Mouse (Mus musculus) heart, embryonic 11.5 days (tissue): ENCODE data around the gene Runx1. TPM values are rescaled to one million over a fixed set of nuclear protein-coding genes. Genes with fewer than 3 reads are reported as not detected.

Experiments
- ATAC-seq: fragments of 200-750 bp; cut with Nextera tagmentation; replicated peaks from 2 replicates; pipeline ENCODE4 v1.8.0; 2017; ENCODE audit warnings: moderate library complexity; ENCODE audit not compliant: insufficient number of reproducible peaks, low FRiP score, low TSS enrichment
- H3K27ac ChIP-seq: fragments of 300-500 bp; sonication (generic); 2 replicates; pipeline ENCODE4 v1.5.1; 2014; ENCODE audit warnings: mild to moderate bottlenecking, low read depth, low read length
- H3K27me3 ChIP-seq: fragments of 300-500 bp; sonication (generic); 2 replicates; pipeline ENCODE4 v1.6.1; 2014; ENCODE audit warnings: mild to moderate bottlenecking, low read length, mixed read lengths; ENCODE audit not compliant: control insufficient read depth, insufficient read depth
- H3K36me3 ChIP-seq: fragments of 300-500 bp; sonication (generic); 2 replicates; pipeline ENCODE4 v1.6.1; 2014; ENCODE audit warnings: mild to moderate bottlenecking, low read length, moderate library complexity, mixed read lengths; ENCODE audit not compliant: control insufficient read depth, insufficient read depth
- H3K4me1 ChIP-seq: fragments of 300-500 bp; sonication (generic); 2 replicates; pipeline ENCODE4 v1.6.1; 2014; ENCODE audit warnings: low read length; ENCODE audit not compliant: control insufficient read depth, insufficient read depth
- H3K4me2 ChIP-seq: fragments of 300-500 bp; sonication (generic); 2 replicates; pipeline ENCODE4 v1.6.1; 2014; ENCODE audit warnings: mild to moderate bottlenecking, moderate library complexity
- H3K4me3 ChIP-seq: fragments of 300-500 bp; sonication (generic); 2 replicates; pipeline ENCODE4 v1.5.1; 2014; ENCODE audit warnings: low read depth, low read length
- H3K9ac ChIP-seq: fragments of 300-500 bp; sonication (generic); 2 replicates; pipeline ENCODE4 v1.6.1; 2014; ENCODE audit warnings: mild to moderate bottlenecking, low read depth, low read length, moderate library complexity
- H3K9me3 ChIP-seq: fragments of 300-500 bp; sonication (generic); replicated peaks from 2 replicates; pipeline ENCODE4 v1.6.1; 2016; ENCODE audit warnings: low read length; ENCODE audit not compliant: control insufficient read depth
- whole genome bisulfite sequencing: fragments of 180-500 bp; shearing (Covaris S2); extraction: QIAGEN DNeasy Blood & Tissue Kit; methylation state at CpG from one replicate; pipeline ENCODE4 v1.1.7; 2014; ENCODE audit not compliant: insufficient replicate concordance; 5-methylcytosine and 5-hydroxymethylcytosine counted together
- polyA plus RNA-seq: library from polyadenylated mRNA; unstranded; fragments of >200 nt; fragmentation: Nextera tagmentation; extraction: Ambion mirVana; gene quantifications from 2 replicates; pipeline ENCODE4 v1.2.1, GENCODE M21; 2014

The Runx1 gene
- polyA plus RNA-seq, 1 experiment from 2014 or later, result 2.5 TPM

DNA sequence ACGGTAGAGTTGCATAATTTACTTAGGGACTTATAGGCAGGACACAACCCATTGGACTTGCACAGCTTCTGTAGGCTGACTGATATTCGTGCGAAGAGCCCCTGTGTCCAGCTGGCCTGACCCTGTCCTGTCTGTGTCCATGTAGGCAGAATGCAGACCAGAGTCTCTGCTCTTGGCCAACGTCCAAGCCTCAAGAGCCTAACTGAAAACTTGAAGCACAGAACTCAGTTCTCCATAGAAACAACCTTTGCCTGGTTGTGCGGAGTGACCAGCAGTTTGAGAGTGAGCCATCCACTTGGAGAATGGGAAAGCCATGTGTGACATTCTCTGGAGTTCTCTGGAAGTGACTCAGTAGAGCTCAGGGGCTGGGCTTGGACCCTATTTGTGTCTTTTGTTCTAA is 149.3 kb downstream of the Runx1 start:
- Histone ChIP-seq H3K4me2 (no peak overlapping the region), H3K27me3 (peaks cover 3% of the 10 kb centered on the region; the same call in 1 of the 2 replicates), H3K36me3 (no peaks in the 10 kb centered on the region), H3K9me3 (no peaks in the 10 kb centered on the region), H3K4me1 (no peaks in the 10 kb centered on the region), H3K27ac (no peak overlapping the region), H3K9ac (no peak overlapping the region), H3K4me3 (no peak overlapping the region)
- no peak for ATAC-seq
- 66% methylated on average over 5 of the region's 5 CpGs for WGBS

DNA sequence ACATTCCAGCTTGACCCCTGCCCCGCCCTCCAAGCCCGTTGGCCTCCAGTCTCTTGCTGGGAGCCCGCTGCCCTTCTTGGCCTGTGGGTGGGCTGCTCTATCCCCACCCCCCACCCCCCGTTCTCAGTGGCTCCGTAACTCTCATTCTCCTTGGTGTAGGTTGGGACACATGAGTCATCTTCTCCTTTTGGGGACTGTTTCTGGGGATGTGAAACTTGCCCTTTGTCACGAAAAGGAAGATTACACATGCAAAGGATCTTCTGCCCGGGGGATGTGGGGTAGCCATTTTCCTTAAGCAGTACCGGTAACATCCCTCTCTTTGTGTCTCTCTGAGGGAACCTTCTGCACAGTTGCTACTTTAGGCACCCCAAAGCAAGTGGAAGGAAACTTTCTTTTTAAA is 150.3 kb downstream of the Runx1 start:
- Histone ChIP-seq H3K27me3 (no peaks in the 10 kb centered on the region), H3K4me2 (no peak overlapping the region), H3K4me1 (no peaks in the 10 kb centered on the region), H3K36me3 (no peaks in the 10 kb centered on the region), H3K9me3 (no peaks in the 10 kb centered on the region), H3K27ac (no peak overlapping the region), H3K9ac (no peak overlapping the region), H3K4me3 (no peak overlapping the region)
- ATAC-seq, result no peak
- 61% methylated on average over 8 of the region's 8 CpGs for WGBS

DNA sequence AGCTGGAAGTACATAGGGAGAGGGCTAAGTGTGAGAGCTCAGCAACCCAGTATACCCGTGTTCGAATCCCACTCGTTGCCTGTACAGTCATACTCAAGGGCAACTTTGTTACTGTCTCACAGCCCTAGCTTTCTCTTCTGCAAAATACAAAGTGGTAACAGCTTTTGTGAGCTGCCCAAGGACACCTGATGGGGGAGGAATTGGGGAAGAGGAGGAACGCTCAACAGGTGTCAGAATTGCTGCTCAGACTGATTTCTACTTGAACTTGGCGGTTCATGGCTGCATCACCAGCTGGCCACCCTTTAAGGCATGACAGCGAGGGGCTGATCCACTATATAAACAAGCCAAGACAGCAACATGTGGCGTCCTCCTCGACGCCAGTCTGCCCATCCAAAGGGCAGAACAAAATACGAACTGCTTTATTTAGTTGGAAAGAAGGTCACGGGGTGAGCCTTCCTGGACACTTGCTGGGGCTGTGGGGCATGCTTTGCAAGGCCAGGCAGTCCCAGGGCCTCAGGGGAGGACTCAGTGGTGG is 151.0 kb downstream of the Runx1 start:
- H3K36me3 ChIP-seq, result no peaks in the 10 kb centered on the region
- no peak overlapping the region for H3K4me2 ChIP-seq
- WGBS, result 76% methylated on average over 11 of the region's 11 CpGs
- ATAC-seq, result no peak
- H3K4me3 ChIP-seq, result no peak overlapping the region
- no peak overlapping the region for H3K27ac ChIP-seq
- no peak overlapping the region for H3K9ac ChIP-seq
- H3K9me3 ChIP-seq, result no peaks in the 10 kb centered on the region
- no peaks in the 10 kb centered on the region for H3K4me1 ChIP-seq
- no peaks in the 10 kb centered on the region for H3K27me3 ChIP-seq

DNA sequence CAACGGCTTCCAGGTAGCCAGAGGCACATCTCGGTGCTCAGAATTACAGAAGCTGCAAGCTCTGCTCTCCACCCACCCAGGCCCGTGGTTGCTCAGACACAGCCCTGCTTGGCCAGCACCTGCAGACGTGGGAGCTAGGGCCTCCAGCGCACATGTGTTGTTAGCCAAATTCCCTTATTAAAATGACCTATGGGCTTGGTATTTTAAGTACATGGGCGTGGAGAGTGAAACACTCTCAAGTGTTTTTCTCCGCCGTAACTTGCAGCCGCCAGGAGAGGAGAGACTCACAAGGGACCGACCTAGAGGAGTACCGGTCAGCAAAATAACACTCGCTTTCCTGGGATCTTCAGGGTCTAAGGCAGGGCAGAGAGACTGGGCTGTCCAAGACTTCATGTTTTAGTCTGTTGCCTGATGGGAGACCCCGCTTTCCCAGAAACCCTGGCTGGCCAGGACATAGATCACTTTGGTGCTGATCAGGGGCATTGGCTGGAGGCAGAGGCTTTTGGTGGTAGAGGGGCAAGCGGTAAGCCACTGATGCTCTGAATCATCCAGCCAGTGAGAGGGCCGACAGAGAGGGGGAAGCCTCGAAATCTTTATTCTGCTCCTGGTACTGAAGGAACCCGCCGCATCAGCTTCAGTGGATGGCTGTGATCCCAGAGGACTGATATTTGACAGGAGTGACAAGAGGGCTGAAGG is 151.7 kb downstream of the Runx1 start:
- WGBS, result 67% methylated on average over 18 of the region's 18 CpGs
- H3K4me2 ChIP-seq, result no peak overlapping the region
- H3K9me3 ChIP-seq, result no peaks in the 10 kb centered on the region
- H3K27me3 ChIP-seq, result no peaks in the 10 kb centered on the region
- no peak overlapping the region for H3K27ac ChIP-seq
- H3K4me3 ChIP-seq, result no peak overlapping the region
- ATAC-seq, result no peak
- H3K4me1 ChIP-seq, result no peaks in the 10 kb centered on the region
- no peaks in the 10 kb centered on the region for H3K36me3 ChIP-seq
- H3K9ac ChIP-seq, result no peak overlapping the region

DNA sequence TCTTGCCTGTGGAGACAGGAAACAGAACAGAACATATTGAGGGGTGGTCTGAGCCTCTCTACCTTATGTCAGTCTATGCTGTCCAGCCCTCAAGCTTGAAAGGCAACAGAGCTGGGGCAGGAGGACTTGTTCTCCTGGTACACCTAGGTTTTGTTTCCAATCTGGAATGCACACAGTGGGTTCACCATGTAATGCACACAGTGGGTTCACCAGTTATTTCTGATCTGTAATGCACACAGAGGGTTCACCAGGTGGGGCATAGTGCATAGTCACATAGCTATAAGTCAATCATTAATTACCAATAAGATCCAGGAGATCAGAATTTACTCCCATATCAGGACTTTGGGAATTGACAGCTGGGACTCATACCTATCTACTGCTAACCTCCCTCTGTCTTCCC is 157.1 kb downstream of the Runx1 start:
- Histone ChIP-seq H3K27ac (no peak overlapping the region), H3K36me3 (no peaks in the 10 kb centered on the region), H3K4me1 (no peaks in the 10 kb centered on the region), H3K4me3 (no peak overlapping the region), H3K4me2 (no peak overlapping the region), H3K9ac (no peak overlapping the region), H3K27me3 (no peaks in the 10 kb centered on the region), H3K9me3 (no peaks in the 10 kb centered on the region)
- no peak for ATAC-seq

DNA sequence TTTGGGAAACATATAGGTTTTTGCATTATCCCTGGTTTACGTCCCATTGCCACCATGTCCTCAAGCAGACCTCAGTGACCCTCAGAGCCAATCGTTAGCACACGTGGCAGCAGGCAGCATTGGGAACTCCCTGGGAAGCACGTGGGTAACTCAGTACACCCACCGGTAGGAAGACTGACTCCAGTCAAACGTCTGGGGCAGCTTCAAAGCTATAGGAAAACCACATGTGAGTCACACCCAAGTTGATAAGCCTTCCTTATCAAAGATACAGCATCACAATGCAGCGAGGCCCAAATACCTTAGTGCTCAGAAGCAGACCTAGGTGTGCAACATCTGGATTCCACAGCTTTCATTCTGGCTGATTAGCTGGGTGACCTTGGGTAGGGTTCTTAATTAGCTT is 164.2 kb downstream of the Runx1 start:
- H3K9me3 ChIP-seq, result no peaks in the 10 kb centered on the region
- WGBS, result 60% methylated on average over 7 of the region's 7 CpGs
- no peak for ATAC-seq
- H3K4me3 ChIP-seq, result no peak overlapping the region
- H3K4me2 ChIP-seq, result no peak overlapping the region
- H3K27me3 ChIP-seq, result no peaks in the 10 kb centered on the region
- no peaks in the 10 kb centered on the region for H3K36me3 ChIP-seq
- H3K4me1 ChIP-seq, result no peaks in the 10 kb centered on the region
- no peak overlapping the region for H3K9ac ChIP-seq
- no peak overlapping the region for H3K27ac ChIP-seq

DNA sequence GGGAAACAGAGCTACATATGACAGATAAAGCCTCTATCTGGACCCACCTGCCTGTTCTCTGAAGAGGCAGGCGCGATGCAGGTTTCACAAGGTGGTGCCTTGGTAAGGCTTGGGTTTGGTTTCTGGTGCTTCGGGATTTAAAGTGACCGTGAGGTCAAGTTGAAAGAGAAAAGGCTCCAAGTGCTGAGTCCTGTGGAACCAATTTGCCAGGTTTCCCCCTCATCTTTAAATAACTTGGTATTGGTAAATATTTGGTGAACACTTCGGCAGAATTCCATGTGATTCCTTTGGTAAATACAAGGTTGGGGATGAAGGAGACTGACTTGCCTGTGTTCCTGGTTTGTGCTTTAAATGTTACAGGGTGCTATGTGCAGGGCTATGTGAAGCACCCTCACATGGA is 169.2 kb downstream of the Runx1 start:
- WGBS, result 90% methylated on average over 5 of the region's 5 CpGs
- Histone ChIP-seq H3K27me3 (no peaks in the 10 kb centered on the region; the same call in 1 of the 2 replicates), H3K4me3 (no peak overlapping the region), H3K9ac (no peak overlapping the region), H3K4me2 (no peak overlapping the region), H3K36me3 (no peaks in the 10 kb centered on the region), H3K4me1 (peaks cover 4% of the 10 kb centered on the region), H3K27ac (no peak overlapping the region), H3K9me3 (no peaks in the 10 kb centered on the region)
- ATAC-seq, result no peak

DNA sequence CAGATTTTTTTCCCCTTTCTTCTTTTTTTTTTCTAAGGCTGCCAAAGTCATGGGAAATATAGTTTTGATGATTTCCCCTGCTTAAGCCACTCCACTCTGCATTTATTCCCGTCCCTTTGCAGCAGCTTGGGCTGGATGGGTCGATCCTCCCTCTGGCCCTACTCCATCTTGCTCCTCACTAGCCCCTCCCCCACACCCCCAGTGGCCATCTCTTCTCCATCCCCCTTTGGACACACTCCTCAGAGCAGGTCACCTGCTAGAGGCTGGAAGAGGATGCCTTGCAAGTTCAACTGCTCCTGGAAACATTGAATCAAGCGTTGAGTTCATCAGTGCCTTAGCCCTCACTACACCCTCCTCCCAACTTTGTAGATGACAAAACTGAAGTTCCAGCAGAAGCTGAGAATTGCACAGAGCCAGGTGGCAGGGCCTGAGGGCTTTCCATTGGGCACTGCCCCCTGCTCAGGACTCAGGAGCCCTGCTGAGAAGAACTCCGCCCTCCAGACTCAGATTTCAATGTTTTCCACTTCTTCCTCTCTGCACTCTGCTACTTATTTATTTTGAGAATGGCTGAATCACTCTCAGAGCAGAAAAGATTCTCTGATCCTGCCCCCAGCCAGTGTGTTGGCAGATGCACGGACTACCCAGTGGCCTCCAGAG is 171.5 kb downstream of the Runx1 start:
- ATAC-seq, result no peak
- no peaks in the 10 kb centered on the region for H3K9me3 ChIP-seq
- no peak overlapping the region for H3K4me2 ChIP-seq
- peaks cover 4% of the 10 kb centered on the region for H3K4me1 ChIP-seq
- H3K36me3 ChIP-seq, result no peaks in the 10 kb centered on the region
- no peaks in the 10 kb centered on the region; the same call in 1 of the 2 replicates for H3K27me3 ChIP-seq
- H3K4me3 ChIP-seq, result no peak overlapping the region
- no peak overlapping the region for H3K27ac ChIP-seq
- 60% methylated on average over 5 of the region's 5 CpGs for WGBS
- no peak overlapping the region for H3K9ac ChIP-seq

DNA sequence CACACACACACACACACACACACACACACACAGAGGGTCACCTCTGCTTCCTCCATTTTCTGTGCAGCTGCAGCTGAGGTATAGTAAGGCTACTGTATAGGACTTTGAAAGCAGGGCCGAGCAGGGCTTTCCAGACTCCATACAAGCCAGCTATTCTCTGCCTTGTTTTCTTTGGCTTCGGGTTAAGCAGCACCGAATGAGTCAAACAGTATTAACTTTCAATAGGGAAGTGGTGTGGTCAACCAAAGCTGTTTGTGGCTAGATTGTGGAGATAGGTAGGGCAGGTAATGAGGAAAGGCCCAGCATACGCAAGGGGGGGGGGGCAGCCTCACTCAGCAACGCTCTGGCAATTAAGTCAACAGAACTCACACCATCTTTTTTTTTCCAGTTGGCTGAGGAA is 172.1 kb downstream of the Runx1 start:
- H3K27ac ChIP-seq, result no peak overlapping the region
- no peak for ATAC-seq
- WGBS, result 69% methylated on average over 5 of the region's 5 CpGs
- no peaks in the 10 kb centered on the region for H3K36me3 ChIP-seq
- no peaks in the 10 kb centered on the region; the same call in 1 of the 2 replicates for H3K27me3 ChIP-seq
- H3K9me3 ChIP-seq, result no peaks in the 10 kb centered on the region
- no peak overlapping the region for H3K4me3 ChIP-seq
- peaks cover 4% of the 10 kb centered on the region for H3K4me1 ChIP-seq
- H3K4me2 ChIP-seq, result no peak overlapping the region
- no peak overlapping the region for H3K9ac ChIP-seq
